In the genomic region with DNA sequence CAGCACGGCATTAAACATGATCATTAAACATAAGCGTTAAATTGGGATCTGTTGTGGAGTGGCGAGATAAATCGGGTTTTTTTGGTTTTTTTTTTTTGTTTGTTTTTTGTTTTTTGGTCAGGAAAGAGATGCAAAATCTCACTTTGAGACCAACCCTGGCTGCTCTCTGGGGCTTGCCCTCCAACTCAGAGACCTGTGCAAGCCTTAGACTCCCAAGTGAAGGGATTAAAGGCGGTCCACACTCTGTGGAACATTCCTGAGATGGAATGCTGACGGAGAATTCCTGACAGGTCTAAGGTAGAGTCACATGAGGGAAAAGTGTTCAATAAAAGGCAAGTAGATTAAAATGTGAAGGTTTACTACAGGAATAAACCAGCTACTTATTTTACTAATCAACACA, we compare ENCODE assay signal across 8 mouse cellular contexts. TPM values are rescaled to one million over a fixed set of nuclear protein-coding genes. Genes with fewer than 3 reads are reported as not detected.
A peak's percentile ranks its signal among the peaks of the same experiment; 100 is the strongest.
DNase-seq lines count a peak whose midpoint lies in the region; ATAC-seq lines count a peak whose summit lies in the region.

No protein-coding gene starts in this region.

- H3K4me2 ChIP-seq in embryonic facial prominence, embryonic 12.5 days (replicated peaks) = peak overlapping the region; percentile 60
- peak overlapping the region; percentile 58 for H3K4me2 ChIP-seq in midbrain, embryonic 14.5 days (ENCODE audit: low read length)

- no peaks in the 10 kb centered on the region for H3K27me3 ChIP-seq in embryonic facial prominence, embryonic 12.5 days
- no peaks in the 10 kb centered on the region for H3K27me3 ChIP-seq in midbrain, embryonic 14.5 days (ENCODE audit: control insufficient read depth, insufficient read depth, low read length)

- H3K27ac ChIP-seq in embryonic facial prominence, embryonic 12.5 days = peak overlapping the region; percentile 88; the same call in 1 of the 2 replicates
- H3K27ac ChIP-seq in midbrain, embryonic 14.5 days (replicated peaks; ENCODE audit: low read depth, low read length) = 0 out of 2 replicates have a peak overlapping the region, but pooled peaks have one; percentile 86

- H3K9me3 ChIP-seq in embryonic facial prominence, embryonic 12.5 days = no peaks in the 10 kb centered on the region
- H3K9me3 ChIP-seq in midbrain, embryonic 14.5 days (ENCODE audit: control insufficient read depth, low read length) = no peaks in the 10 kb centered on the region

- H3K4me1 ChIP-seq in embryonic facial prominence, embryonic 12.5 days = peaks cover 12% of the 10 kb centered on the region
- H3K4me1 ChIP-seq in midbrain, embryonic 14.5 days (ENCODE audit: control insufficient read depth, insufficient read depth, low read length) = peaks cover 13% of the 10 kb centered on the region

- H3K4me3 ChIP-seq in embryonic facial prominence, embryonic 12.5 days = peak overlapping the region; percentile 84
- peak overlapping the region; percentile 78 for H3K4me3 ChIP-seq in midbrain, embryonic 14.5 days (replicated peaks; ENCODE audit: low read depth, low read length)

- intact Hi-C loops in gastrocnemius, postnatal 36 days (cut with DNase I) = no loop called here

- H3K9ac ChIP-seq in embryonic facial prominence, embryonic 12.5 days = peak overlapping the region; percentile 88
- peak overlapping the region; percentile 53 for H3K9ac ChIP-seq in midbrain, embryonic 14.5 days (replicated peaks; ENCODE audit: low read length)

- peak; percentile 43 for DNase-seq in kidney, adult 11 months
- no peak for DNase-seq in kidney, adult 18-20 months
- peak; percentile 59 for DNase-seq in kidney, adult 9 months
- no peak for DNase-seq in midbrain, embryonic 14.5 days
- no peak for DNase-seq in frontal cortex, postnatal 10 days (ENCODE audit: low spot score in 2 of 2)
- DNase-seq in urinary bladder, postnatal 4 days (ENCODE audit: low spot score in 2 of 2) = no peak
- no peak for DNase-seq in gastrocnemius, postnatal 36 days

- no peak for ATAC-seq in embryonic facial prominence, embryonic 12.5 days (ENCODE audit: insufficient number of reproducible peaks, insufficient read depth, low FRiP score, low TSS enrichment)
- no peak for ATAC-seq in midbrain, embryonic 14.5 days (ENCODE audit: low FRiP score, low TSS enrichment)

- 6% methylated on average over 6 of the region's 6 CpGs for WGBS in embryonic facial prominence, embryonic 12.5 days
- under 1% methylated on average over 6 of the region's 6 CpGs for WGBS in midbrain, embryonic 14.5 days

- no peaks in the 10 kb centered on the region for H3K36me3 ChIP-seq in embryonic facial prominence, embryonic 12.5 days
- no peaks in the 10 kb centered on the region for H3K36me3 ChIP-seq in midbrain, embryonic 14.5 days (ENCODE audit: control insufficient read depth, insufficient read depth, low read length)

RNA-seq across cellular contexts. Expression of gene Slc25a36, which starts 0.5 kb away (rescaled TPM):
- 108 and 111 TPM in 2 replicates for polyA plus RNA-seq in embryonic facial prominence, embryonic 12.5 days (2016; fragmentation: Nextera tagmentation; extraction: Ambion mirVana)
- polyA plus RNA-seq in midbrain, embryonic 14.5 days (2014; fragmentation: Nextera tagmentation; extraction: Ambion mirVana) = 81.6 and 100.0 TPM in 2 replicates
- 10 to 100 TPM; 23.9 to 29.7 TPM for total RNA-seq in gastrocnemius, postnatal 36 days (2021)

Comparison
In these comparisons a context has a peak if more than half of its experiments do, and no peak if none do; other contexts are left out.
1. DNase-seq: peak in kidney, adult 11 months (single experiment) and kidney, adult 9 months (single experiment); none in kidney, adult 18-20 months (single experiment), midbrain, embryonic 14.5 days (single experiment), frontal cortex, postnatal 10 days (0 of 2), urinary bladder, postnatal 4 days (0 of 2) and gastrocnemius, postnatal 36 days (0 of 2).